Mouse (Mus musculus): ENCODE results near the gene Ercc6. TPM values are rescaled to one million over a fixed set of nuclear protein-coding genes. Genes with fewer than 3 reads are reported as not detected.

Gene Ercc6
- polyA plus RNA-seq, 1 experiment: 4.1 TPM

DNA sequence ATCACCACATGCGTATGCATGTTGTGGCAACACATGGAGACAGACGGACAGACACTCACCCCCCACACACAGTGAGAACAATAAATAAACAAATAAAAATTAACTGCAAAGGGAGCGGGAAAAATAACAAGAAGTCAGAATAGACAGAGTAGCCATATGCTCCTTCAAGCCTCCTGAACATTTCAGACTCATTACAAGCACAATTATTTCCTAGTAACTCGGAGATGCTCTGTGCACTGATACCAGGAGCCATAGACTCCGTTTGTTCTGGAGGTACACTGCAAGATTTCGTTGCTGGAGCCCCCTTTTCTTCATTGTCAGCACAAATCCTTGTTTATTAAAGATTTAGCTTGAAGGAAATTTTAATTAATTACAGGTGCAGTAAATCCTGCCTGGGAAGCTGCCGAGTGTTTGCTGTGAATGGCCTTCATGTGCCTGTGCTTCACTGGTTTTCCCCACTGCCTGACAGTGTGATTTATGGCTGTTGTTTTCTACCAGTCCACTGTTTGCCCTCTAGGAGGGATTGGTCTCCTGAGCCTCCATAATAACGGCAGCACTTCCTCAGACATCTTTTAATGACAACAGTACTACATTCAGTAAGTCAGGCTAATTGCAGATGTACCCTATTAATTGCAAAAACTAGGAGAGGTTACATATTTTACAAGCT lies 41.7 kb downstream of the Ercc6 start:
- Histone ChIP-seq H3K27ac (ENCODE audit: insufficient read depth, low read length) (no peak overlapping the region), H3K27me3 (ENCODE audit: control insufficient read depth, insufficient read depth, low read length) (no peaks in the 10 kb centered on the region), H3K36me3 (ENCODE audit: control insufficient read depth, insufficient read depth, low read length) (peaks cover 17% of the 10 kb centered on the region), H3K4me1 (ENCODE audit: control insufficient read depth, insufficient read depth, insufficient read length) (no peaks in the 10 kb centered on the region), H3K4me3 (ENCODE audit: extremely low read depth, insufficient read depth, insufficient read length) (no peak overlapping the region)
- WGBS: 90% methylated on average over 8 of the region's 8 CpGs
- no peak for TF ChIP-seq POLR2A (IDR thresholded peaks at IDR 0.05; ENCODE audit: low read depth, low read length)
- no peak for TF ChIP-seq CTCF (IDR thresholded peaks at IDR 0.05; ENCODE audit: extremely low read depth, insufficient read depth, insufficient read length, insufficient replicate concordance)
- DNase-seq (ENCODE audit: low read depth in 1 of 2, low spot score in 2 of 2): no peak

DNA sequence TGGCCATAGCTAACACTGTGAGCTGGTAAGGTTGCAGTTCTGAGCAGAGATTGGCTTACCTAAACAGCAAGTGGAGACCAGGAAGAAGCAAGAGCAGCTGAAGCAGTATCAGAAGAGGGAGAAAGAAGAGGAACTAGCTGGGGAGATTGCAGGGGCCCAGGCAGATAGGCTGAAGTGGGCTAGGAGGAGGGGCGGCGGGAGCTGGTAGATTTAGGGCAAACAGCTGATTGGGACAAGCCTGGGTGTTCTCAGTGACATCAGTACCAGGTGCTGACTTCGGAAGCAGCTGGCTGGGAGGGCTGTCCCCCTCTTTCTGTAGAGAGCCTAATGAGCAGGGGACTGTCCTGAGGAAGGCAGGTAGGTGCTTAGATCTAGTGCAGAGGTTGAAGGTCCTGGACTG lies 48.1 kb downstream of the Ercc6 start:
- H3K27me3 ChIP-seq (ENCODE audit: control insufficient read depth, insufficient read depth, low read length): no peaks in the 10 kb centered on the region

DNA sequence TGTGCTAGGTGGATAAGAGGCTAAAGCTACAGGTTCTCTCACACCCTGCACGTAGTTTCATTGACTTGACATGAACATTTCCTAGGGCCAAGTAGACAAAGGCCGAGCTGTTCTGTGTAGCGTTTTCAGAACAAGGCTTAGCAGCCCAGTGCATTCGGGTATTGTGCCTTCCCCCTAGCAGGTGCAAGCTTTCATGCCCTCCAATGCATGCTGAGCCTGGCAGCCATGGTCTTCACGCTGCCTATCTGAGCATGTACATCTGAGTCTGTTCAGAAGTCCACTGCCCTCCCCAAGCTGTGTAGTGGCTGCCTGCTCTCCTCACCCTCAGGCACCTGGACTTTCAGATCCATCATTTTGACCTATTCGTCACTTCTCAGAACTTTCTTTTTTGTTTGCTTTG lies 50.3 kb downstream of the Ercc6 start:
- H3K36me3 ChIP-seq (ENCODE audit: control insufficient read depth, insufficient read depth, low read length): peaks cover 49% of the 10 kb centered on the region

More for the DNA sequence above, 48.1 kb downstream of the Ercc6 start:
- 94% methylated on average over 3 of the region's 3 CpGs for WGBS
- DNase-seq (ENCODE audit: low read depth in 1 of 2, low spot score in 2 of 2): no peak
- H3K36me3 ChIP-seq (ENCODE audit: control insufficient read depth, insufficient read depth, low read length): peaks cover 41% of the 10 kb centered on the region
- H3K4me1 ChIP-seq (ENCODE audit: control insufficient read depth, insufficient read depth, insufficient read length): no peaks in the 10 kb centered on the region
- no peak overlapping the region for H3K4me3 ChIP-seq (ENCODE audit: extremely low read depth, insufficient read depth, insufficient read length)
- no peak overlapping the region for H3K27ac ChIP-seq (ENCODE audit: insufficient read depth, low read length)
- TF ChIP-seq POLR2A (IDR thresholded peaks at IDR 0.05; ENCODE audit: low read depth, low read length) (no peak), CTCF (IDR thresholded peaks at IDR 0.05; ENCODE audit: extremely low read depth, insufficient read depth, insufficient read length, insufficient replicate concordance) (no peak)

DNA sequence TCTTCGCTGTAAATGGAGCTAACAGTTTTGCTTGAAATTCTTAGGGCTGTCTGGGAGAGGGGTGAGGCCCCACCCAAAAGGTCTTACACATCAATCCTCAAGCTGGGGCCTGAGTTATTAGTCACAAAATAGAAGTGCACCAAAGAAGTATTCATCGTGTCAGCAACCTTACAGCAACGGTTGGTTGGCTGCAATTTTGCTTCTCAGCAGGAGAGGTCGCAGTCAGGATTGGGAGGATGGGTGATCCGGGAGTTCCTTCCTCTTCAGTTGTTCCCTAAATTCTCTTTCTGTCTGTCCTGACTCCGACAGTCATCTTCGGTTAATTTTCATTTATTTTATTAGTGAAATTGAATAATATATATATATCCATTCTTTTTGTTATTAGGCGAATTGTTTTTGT lies 59.2 kb downstream of the Ercc6 start:
- Histone ChIP-seq H3K4me1 (ENCODE audit: control insufficient read depth, insufficient read depth, insufficient read length) (no peaks in the 10 kb centered on the region), H3K36me3 (ENCODE audit: control insufficient read depth, insufficient read depth, low read length) (peaks cover 38% of the 10 kb centered on the region), H3K27me3 (ENCODE audit: control insufficient read depth, insufficient read depth, low read length) (no peaks in the 10 kb centered on the region), H3K27ac (ENCODE audit: insufficient read depth, low read length) (no peak overlapping the region), H3K4me3 (ENCODE audit: extremely low read depth, insufficient read depth, insufficient read length) (no peak overlapping the region)
- DNase-seq (ENCODE audit: low read depth in 1 of 2, low spot score in 2 of 2): no peak
- 86% methylated on average over 8 of the region's 8 CpGs for WGBS
- no peak for TF ChIP-seq POLR2A (IDR thresholded peaks at IDR 0.05; ENCODE audit: low read depth, low read length)
- TF ChIP-seq CTCF (IDR thresholded peaks at IDR 0.05; ENCODE audit: extremely low read depth, insufficient read depth, insufficient read length, insufficient replicate concordance): no peak

More for the DNA sequence above, 50.3 kb downstream of the Ercc6 start:
- Histone ChIP-seq H3K4me3 (ENCODE audit: extremely low read depth, insufficient read depth, insufficient read length) (no peak overlapping the region), H3K27me3 (ENCODE audit: control insufficient read depth, insufficient read depth, low read length) (no peaks in the 10 kb centered on the region), H3K4me1 (ENCODE audit: control insufficient read depth, insufficient read depth, insufficient read length) (no peaks in the 10 kb centered on the region), H3K27ac (ENCODE audit: insufficient read depth, low read length) (no peak overlapping the region)
- WGBS: 96% methylated on average over 6 of the region's 6 CpGs
- TF ChIP-seq POLR2A (IDR thresholded peaks at IDR 0.05; ENCODE audit: low read depth, low read length): no peak
- TF ChIP-seq CTCF (IDR thresholded peaks at IDR 0.05; ENCODE audit: extremely low read depth, insufficient read depth, insufficient read length, insufficient replicate concordance): no peak
- DNase-seq (ENCODE audit: low read depth in 1 of 2, low spot score in 2 of 2): no peak

DNA sequence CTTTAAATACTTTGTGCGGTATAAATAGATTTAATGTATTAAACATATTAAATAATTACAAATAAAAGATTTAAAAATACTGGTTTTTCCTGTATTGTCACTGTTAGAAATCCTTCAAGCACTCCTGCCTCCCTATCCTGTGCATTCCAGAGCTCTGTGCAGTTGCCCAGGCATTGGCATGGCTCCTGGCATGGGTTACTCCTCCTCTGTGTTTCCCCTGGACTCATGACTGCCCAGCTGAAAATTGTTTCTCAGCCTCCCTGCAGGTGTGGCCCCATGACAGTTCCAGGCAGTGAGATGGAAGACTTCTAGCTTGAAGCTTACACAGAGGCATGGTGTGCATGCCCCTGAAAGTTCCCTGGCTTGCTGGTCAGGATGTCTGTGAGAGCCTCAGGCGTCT lies 65.1 kb downstream of the Ercc6 start:
- WGBS: 91% methylated on average over 2 of the region's 2 CpGs
- DNase-seq (ENCODE audit: low read depth in 1 of 2, low spot score in 2 of 2): no peak
- Histone ChIP-seq H3K27me3 (ENCODE audit: control insufficient read depth, insufficient read depth, low read length) (no peaks in the 10 kb centered on the region), H3K36me3 (ENCODE audit: control insufficient read depth, insufficient read depth, low read length) (peaks cover 15% of the 10 kb centered on the region), H3K4me3 (ENCODE audit: extremely low read depth, insufficient read depth, insufficient read length) (no peak overlapping the region), H3K27ac (ENCODE audit: insufficient read depth, low read length) (no peak overlapping the region), H3K4me1 (ENCODE audit: control insufficient read depth, insufficient read depth, insufficient read length) (no peaks in the 10 kb centered on the region)
- TF ChIP-seq CTCF (IDR thresholded peaks at IDR 0.05; ENCODE audit: extremely low read depth, insufficient read depth, insufficient read length, insufficient replicate concordance) (no peak), POLR2A (IDR thresholded peaks at IDR 0.05; ENCODE audit: low read depth, low read length) (no peak)

DNA sequence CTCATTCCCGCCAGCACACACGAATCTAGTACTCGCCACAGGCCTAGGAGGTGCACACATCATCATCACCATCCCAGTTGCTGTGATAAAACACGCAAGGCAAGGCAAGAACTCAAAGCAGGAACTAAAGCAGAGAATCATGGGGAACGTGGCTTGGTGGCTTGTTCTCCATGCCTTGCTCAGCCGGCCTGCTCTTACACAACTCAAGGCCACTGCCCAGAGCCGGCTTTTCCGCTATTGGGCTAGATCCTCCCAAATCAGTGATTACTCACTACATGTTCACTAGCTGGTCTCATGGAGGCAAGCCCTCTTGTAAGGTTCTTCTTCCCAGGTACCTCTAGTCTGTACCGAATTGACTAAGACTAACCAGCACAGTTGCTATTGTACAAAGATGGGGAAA lies 70.4 kb downstream of the Ercc6 start:
- WGBS: 85% methylated on average over 9 of the region's 9 CpGs
- no peak overlapping the region for H3K27ac ChIP-seq (ENCODE audit: insufficient read depth, low read length)

GRCm38 (mm10) chr14:32587013-32587784 lies 73.9 kb downstream of the Ercc6 start:
- peak; percentile 5 to 39 for DNase-seq (ENCODE audit: low read depth in 1 of 2, low spot score in 2 of 2)
- no peaks in the 10 kb centered on the region for H3K36me3 ChIP-seq (ENCODE audit: control insufficient read depth, insufficient read depth, low read length)
- no peaks in the 10 kb centered on the region for H3K27me3 ChIP-seq (ENCODE audit: control insufficient read depth, insufficient read depth, low read length)
- H3K4me1 ChIP-seq (ENCODE audit: control insufficient read depth, insufficient read depth, insufficient read length): no peaks in the 10 kb centered on the region
- H3K4me3 ChIP-seq (ENCODE audit: extremely low read depth, insufficient read depth, insufficient read length): no peak overlapping the region
- H3K27ac ChIP-seq (ENCODE audit: insufficient read depth, low read length): no peak overlapping the region
- TF ChIP-seq CTCF (IDR thresholded peaks at IDR 0.05; ENCODE audit: extremely low read depth, insufficient read depth, insufficient read length, insufficient replicate concordance): peak; percentile 61; the same call in 1 of the 2 replicates
- no peak for TF ChIP-seq POLR2A (IDR thresholded peaks at IDR 0.05; ENCODE audit: low read depth, low read length)
- 18% methylated on average over 10 of the region's 10 CpGs for WGBS

More for the DNA sequence above, 70.4 kb downstream of the Ercc6 start:
- DNase-seq (ENCODE audit: low read depth in 1 of 2, low spot score in 2 of 2): no peak
- TF ChIP-seq POLR2A (IDR thresholded peaks at IDR 0.05; ENCODE audit: low read depth, low read length) (no peak), CTCF (IDR thresholded peaks at IDR 0.05; ENCODE audit: extremely low read depth, insufficient read depth, insufficient read length, insufficient replicate concordance) (no peak)
- Histone ChIP-seq H3K27me3 (ENCODE audit: control insufficient read depth, insufficient read depth, low read length) (no peaks in the 10 kb centered on the region), H3K36me3 (ENCODE audit: control insufficient read depth, insufficient read depth, low read length) (no peaks in the 10 kb centered on the region), H3K4me1 (ENCODE audit: control insufficient read depth, insufficient read depth, insufficient read length) (no peaks in the 10 kb centered on the region), H3K4me3 (ENCODE audit: extremely low read depth, insufficient read depth, insufficient read length) (no peak overlapping the region)

Measured in spleen, adult 2 months (tissue).